Mouse (Mus musculus): ENCODE measurements at regions not wholly inside any gene's neighbourhood (a gene's known extent, or its start where the extent isn't known, plus 50 kb on each side); places are given as distances from the start of the nearest gene placed in this dataset.

GRCm38 (mm10) chr11:12521286-12521685, 56.5 kb upstream of the Cobl start:
- H3K27ac ChIP-seq (replicated peaks) = no peak overlapping the region
- H3K36me3 ChIP-seq (replicated peaks) = no peaks in the 10 kb centered on the region
- no peaks in the 10 kb centered on the region for H3K4me1 ChIP-seq
- WGBS = 61% methylated on average over 3 of the region's 3 CpGs
- no peak overlapping the region for H3K4me3 ChIP-seq
- H3K27me3 ChIP-seq (replicated peaks; ENCODE audit: low read depth, poor library complexity, severe bottlenecking) = no peaks in the 10 kb centered on the region
- no peaks in the 10 kb centered on the region for H3K9me3 ChIP-seq
- no peak for DNase-seq (ENCODE audit: low spot score)

- no peaks in the 10 kb centered on the region for H3K27me3 ChIP-seq (replicated peaks; ENCODE audit: low read depth, poor library complexity, severe bottlenecking)
- no peaks in the 10 kb centered on the region for H3K9me3 ChIP-seq
- H3K27ac ChIP-seq (replicated peaks) = no peak overlapping the region
- H3K4me1 ChIP-seq = peaks cover 15% of the 10 kb centered on the region
- 86% methylated on average over 2 of the region's 2 CpGs for WGBS
- DNase-seq (ENCODE audit: low spot score) = no peak
- no peaks in the 10 kb centered on the region for H3K36me3 ChIP-seq (replicated peaks)
- H3K4me3 ChIP-seq = no peak overlapping the region
Observed at GRCm38 (mm10) chr11:12516374-12516773, 51.6 kb upstream of the Cobl start.
